Mouse (Mus musculus) C2C12 (cell line): Measurements from ENCODE around the gene Rhoa. TPM values are rescaled to one million over a fixed set of nuclear protein-coding genes. Genes with fewer than 3 reads are reported as not detected.
A peak's percentile ranks its signal among the peaks of the same experiment; 100 is the strongest.

ENCODE experiments used
- H3K27me3 ChIP-seq: one replicate; pipeline ENCODE4 v1.6.1; 2011; ENCODE audit not compliant: control insufficient read depth, insufficient read depth, insufficient read length
- H3K36me3 ChIP-seq: one replicate; pipeline ENCODE4 v1.6.1; 2011; ENCODE audit not compliant: control insufficient read depth, insufficient read depth
- H3K4me3 ChIP-seq: one replicate; pipeline ENCODE4 v1.5.1; 2011; ENCODE audit warnings: mild to moderate bottlenecking, control low read depth; ENCODE audit not compliant: poor library complexity, insufficient read depth, severe bottlenecking
- H3K79me2 ChIP-seq: one replicate; pipeline ENCODE4 v1.6.1; 2011; ENCODE audit not compliant: control insufficient read depth, insufficient read depth
- H3K79me3 ChIP-seq: one replicate; pipeline ENCODE4 v1.6.1; 2011; ENCODE audit warnings: low read depth, control low read depth
- H3ac ChIP-seq: one replicate; pipeline ENCODE3; 2011; ENCODE audit warnings: low read depth; ENCODE audit not compliant: control insufficient read depth, insufficient read length
- CEBPB ChIP-seq: IDR thresholded peaks from one replicate; pipeline ENCODE4 v1.6.1; 2011; ENCODE audit warnings: low read depth, mild to moderate bottlenecking, control low read depth, moderate library complexity
- CTCF ChIP-seq: IDR thresholded peaks from one replicate; pipeline ENCODE4 v1.5.1; 2011; ENCODE audit not compliant: control insufficient read depth, insufficient read depth, insufficient read length
- FOSL1 ChIP-seq: IDR thresholded peaks from one replicate; pipeline ENCODE4 v1.8.0; 2011; ENCODE audit warnings: mild to moderate bottlenecking, low read length; ENCODE audit not compliant: poor library complexity, insufficient read depth, severe bottlenecking
- MAX ChIP-seq: IDR thresholded peaks from one replicate; pipeline ENCODE4 v1.6.1; 2011; ENCODE audit warnings: mild to moderate bottlenecking, control low read depth
- MYOD1 ChIP-seq: IDR thresholded peaks from one replicate; pipeline ENCODE4 v1.6.1; 2011; ENCODE audit warnings: low read depth; ENCODE audit not compliant: control insufficient read depth, insufficient read length
- MYOG ChIP-seq: IDR thresholded peaks from one replicate; pipeline ENCODE4 v1.6.1; 2011; ENCODE audit not compliant: control insufficient read depth, insufficient read length; ENCODE audit errors: extremely low read depth
- USF1 ChIP-seq: IDR thresholded peaks from one replicate; pipeline ENCODE4 v1.6.1; 2011; ENCODE audit warnings: low read depth, mild to moderate bottlenecking, control low read depth, moderate library complexity
- long read RNA-seq, 2 experiments: library from polyadenylated mRNA; unstranded; transcript quantifications; one replicate each; pipeline ENCODE4 v2.0.0; 2019 to 2020
- polyA plus RNA-seq: library from polyadenylated mRNA; unstranded; fragments of >200 nt; fragmentation: generic; extraction: Trizol; gene quantifications from one replicate; pipeline ENCODE4 v1.2.1, GENCODE M21; 2012; ENCODE audit warnings: missing spikeins

Gene Rhoa
- 300 TPM for polyA plus RNA-seq
- long read RNA-seq, experiment 1, transcript Rhoa-201 (6 exons, 2,197 nt), result major isoform, 464 of 552 reads
- long read RNA-seq, experiment 1, transcript Rhoa-205 (6 exons, 852 nt), result minor isoform, 8 of 552 reads
- long read RNA-seq, experiment 1, partial matches to known transcripts, result 34 of 552 reads
- long read RNA-seq, experiment 1, other reads (novel, unspliced or antisense), result 45 of 552 reads
- long read RNA-seq, experiment 2, transcript Rhoa-201 (6 exons, 2,197 nt), result major isoform, 2,539 of 2,627 reads
- long read RNA-seq, experiment 2, transcript Rhoa-205 (6 exons, 852 nt), result minor isoform, 22 of 2,627 reads
- long read RNA-seq, experiment 2, partial matches to known transcripts, result 10 of 2,627 reads
- long read RNA-seq, experiment 2, other reads (novel, unspliced or antisense), result 55 of 2,627 reads

DNA sequence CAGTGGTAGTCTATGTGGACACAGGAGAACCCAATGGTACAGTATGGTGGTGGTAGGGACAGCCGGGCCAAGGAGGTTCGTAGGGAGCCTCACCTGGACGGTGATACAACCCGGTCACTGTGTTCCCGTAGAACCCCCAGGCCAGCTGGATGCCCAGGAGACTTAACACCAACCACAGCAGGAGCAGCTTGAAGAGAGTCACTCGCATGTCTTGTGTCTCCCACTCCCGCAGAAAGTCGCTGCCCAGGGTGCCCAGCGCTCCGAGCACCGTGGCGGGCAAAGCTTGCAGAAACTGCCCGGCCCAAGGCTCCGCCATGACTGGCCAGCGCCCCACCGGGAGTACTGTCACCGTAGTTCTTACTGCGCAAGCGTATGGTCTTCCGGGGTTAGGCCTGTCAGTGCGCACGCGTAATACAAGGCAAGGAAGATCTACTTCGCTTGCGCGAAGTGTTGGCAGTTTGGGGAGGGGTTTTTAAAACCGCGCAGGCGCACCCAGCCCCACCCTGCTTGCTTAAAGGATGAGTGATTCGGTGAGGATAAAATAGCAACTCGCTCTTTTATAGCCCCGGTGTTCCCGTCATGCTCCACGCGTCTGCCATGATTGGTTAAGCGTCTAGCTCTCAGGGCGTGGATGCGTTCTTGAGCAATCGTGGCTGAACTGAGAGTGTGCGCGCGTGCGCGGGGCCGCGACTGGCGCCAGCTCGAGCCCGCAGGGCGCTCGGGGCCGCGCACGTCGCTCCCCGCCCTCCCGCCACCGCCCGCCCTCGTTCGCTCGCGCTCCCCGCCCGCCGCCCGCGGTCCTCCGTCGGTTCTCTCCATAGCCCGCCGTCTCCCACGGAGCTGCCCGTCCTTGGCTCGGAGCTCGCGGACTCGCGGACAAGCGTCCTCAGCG lies at the start of gene Rhoa, which contains the start of gene Tcta:
TSS of gene Rhoa (plus strand) at position 501 of the 892 bp plus-strand sequence.
TSS of gene Tcta (minus strand) at position 532 of the 892 bp plus-strand sequence.
- Histone ChIP-seq H3K4me3 (peak within 1 kb of the TSS; percentile 83), H3K79me2 (peaks cover 71% of the 10 kb centered on the region), H3K36me3 (peaks cover 22% of the 10 kb centered on the region), H3ac (peak within 1 kb of the TSS; percentile 94), H3K79me3 (peaks cover 49% of the 10 kb centered on the region), H3K27me3 (no peaks in the 10 kb centered on the region)
- TF ChIP-seq CEBPB, result peak; percentile 97
- no peak for TF ChIP-seq FOSL1

DNA sequence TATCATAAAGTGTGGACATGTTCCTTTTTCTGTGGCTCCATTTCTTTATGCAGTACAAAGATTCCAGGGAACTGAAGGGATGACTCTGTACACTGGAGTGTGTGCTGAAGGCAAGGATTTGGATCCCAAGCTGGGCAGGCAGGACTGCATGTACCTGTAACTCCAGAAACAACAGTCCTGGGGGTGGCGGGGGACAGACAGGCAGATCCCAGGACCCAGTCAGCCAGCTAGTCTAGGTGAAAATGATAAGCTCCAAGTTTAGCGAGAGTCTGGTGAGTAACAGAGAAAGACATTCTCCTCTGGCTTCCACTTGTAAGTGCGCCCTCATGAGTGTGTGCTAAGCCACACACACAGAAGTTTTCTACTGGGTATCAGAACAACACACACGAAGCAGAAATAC lies 45.4 kb upstream of the Rhoa start:
- H3ac ChIP-seq, result no peak overlapping the region
- no peaks in the 10 kb centered on the region for H3K36me3 ChIP-seq
- no peaks in the 10 kb centered on the region for H3K27me3 ChIP-seq
- H3K4me3 ChIP-seq, result no peak overlapping the region
- H3K79me2 ChIP-seq, result peaks cover 69% of the 10 kb centered on the region
- peaks cover 31% of the 10 kb centered on the region for H3K79me3 ChIP-seq
- no peak for TF ChIP-seq MYOG
- no peak for TF ChIP-seq MYOD1
- no peak for TF ChIP-seq FOSL1
- no peak for TF ChIP-seq MAX
- no peak for TF ChIP-seq CTCF
- no peak for TF ChIP-seq CEBPB
- no peak for TF ChIP-seq USF1

DNA sequence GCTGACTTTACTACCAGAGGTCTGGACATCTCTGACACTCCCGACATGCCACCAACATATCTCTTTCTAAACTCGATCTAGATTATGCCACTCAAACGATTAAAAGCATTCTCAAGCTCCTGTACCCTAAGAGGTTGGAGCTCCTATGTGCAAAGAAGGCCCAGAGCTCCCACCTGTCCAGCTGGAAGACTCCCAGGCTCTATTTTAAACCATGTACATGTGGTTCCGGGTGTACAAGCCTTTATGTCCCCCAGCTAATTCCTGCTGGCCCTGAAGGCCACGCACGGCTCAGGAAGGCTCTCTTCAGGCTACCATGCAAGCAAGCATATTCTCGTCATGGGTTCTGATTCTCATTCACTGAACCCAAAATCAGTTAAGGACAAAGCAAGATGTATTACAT lies 44.1 kb upstream of the Rhoa start:
- H3K27me3 ChIP-seq, result no peaks in the 10 kb centered on the region
- no peak overlapping the region for H3ac ChIP-seq
- TF ChIP-seq MAX (no peak), FOSL1 (no peak), CTCF (no peak), MYOG (no peak), MYOD1 (no peak), USF1 (no peak), CEBPB (no peak)
- H3K79me2 ChIP-seq, result peaks cover 62% of the 10 kb centered on the region
- H3K4me3 ChIP-seq, result no peak overlapping the region
- no peaks in the 10 kb centered on the region for H3K36me3 ChIP-seq
- peaks cover 27% of the 10 kb centered on the region for H3K79me3 ChIP-seq

DNA sequence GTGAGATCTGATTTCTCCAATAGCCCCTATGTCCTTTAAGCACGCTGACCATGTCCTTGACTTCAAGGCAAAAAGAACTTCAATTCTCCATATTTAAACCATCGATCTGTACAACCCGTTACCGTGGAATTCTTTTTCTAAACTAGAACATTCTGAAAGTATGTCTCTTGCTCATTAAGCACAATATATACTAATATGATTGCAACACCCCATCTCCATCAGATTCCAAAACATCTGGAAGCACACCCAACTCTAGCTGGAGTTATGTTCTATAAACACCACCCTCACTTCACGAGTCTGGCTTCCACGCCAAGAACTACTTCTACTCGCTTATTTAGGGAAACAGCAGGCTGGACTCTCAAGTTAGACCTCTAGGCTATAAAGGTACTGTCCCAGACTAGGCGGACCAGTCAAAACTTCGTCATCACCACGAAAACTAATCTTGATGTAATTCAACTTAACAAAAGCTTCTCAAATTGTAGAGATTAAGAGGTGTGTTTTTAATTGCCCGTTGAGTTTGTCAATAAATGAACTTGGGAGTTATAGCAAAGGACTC lies 43.4 kb upstream of the Rhoa start:
- no peaks in the 10 kb centered on the region for H3K36me3 ChIP-seq

DNA sequence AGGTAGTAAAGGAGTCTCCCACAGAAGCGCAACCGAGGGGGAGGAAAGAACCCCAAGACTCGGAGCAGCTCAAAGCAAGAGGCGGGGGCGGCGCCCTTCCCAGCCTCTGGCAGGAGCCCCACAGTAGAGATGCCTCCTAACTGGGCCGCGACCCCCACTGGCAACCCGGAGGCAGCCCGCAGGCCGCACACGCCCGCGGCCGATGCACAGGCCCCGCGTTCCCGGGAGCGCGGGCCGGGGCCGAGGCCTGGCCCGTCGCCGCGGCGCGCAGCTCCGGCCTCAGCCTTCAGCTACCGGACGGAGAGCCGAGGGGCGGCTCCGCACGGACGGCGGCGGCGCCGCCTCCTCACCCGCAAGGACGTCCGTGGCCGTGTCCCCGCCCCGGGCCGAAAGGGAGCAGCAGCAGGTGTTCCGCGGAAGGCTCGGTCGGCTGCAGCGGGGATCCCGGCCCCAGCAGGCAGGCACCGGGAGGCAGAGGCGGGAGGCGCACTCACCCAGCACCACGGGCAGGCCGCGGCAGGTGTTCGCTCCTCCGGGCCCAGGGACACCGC lies 42.7 kb upstream of the Rhoa start:
- peaks cover 22% of the 10 kb centered on the region for H3K79me3 ChIP-seq
- no peaks in the 10 kb centered on the region for H3K36me3 ChIP-seq
- peak overlapping the region; percentile 84 for H3ac ChIP-seq
- H3K4me3 ChIP-seq, result peak overlapping the region; percentile 65
- H3K27me3 ChIP-seq, result no peaks in the 10 kb centered on the region
- H3K79me2 ChIP-seq, result peaks cover 48% of the 10 kb centered on the region
- TF ChIP-seq USF1, result no peak
- TF ChIP-seq CTCF, result no peak
- TF ChIP-seq FOSL1, result no peak
- TF ChIP-seq MYOG, result no peak
- TF ChIP-seq CEBPB, result no peak
- TF ChIP-seq MYOD1, result no peak
- TF ChIP-seq MAX, result no peak

More for the DNA sequence above, 43.4 kb upstream of the Rhoa start:
- no peaks in the 10 kb centered on the region for H3K27me3 ChIP-seq
- peak overlapping the region; percentile 65 for H3K4me3 ChIP-seq
- no peak overlapping the region for H3ac ChIP-seq
- TF ChIP-seq CTCF (no peak), FOSL1 (no peak), MYOG (no peak), CEBPB (no peak), USF1 (no peak), MYOD1 (no peak), MAX (no peak)
- H3K79me3 ChIP-seq, result peaks cover 24% of the 10 kb centered on the region
- peaks cover 55% of the 10 kb centered on the region for H3K79me2 ChIP-seq
